Mouse (Mus musculus): ENCODE measurements around the gene Ttll7.

DNA sequence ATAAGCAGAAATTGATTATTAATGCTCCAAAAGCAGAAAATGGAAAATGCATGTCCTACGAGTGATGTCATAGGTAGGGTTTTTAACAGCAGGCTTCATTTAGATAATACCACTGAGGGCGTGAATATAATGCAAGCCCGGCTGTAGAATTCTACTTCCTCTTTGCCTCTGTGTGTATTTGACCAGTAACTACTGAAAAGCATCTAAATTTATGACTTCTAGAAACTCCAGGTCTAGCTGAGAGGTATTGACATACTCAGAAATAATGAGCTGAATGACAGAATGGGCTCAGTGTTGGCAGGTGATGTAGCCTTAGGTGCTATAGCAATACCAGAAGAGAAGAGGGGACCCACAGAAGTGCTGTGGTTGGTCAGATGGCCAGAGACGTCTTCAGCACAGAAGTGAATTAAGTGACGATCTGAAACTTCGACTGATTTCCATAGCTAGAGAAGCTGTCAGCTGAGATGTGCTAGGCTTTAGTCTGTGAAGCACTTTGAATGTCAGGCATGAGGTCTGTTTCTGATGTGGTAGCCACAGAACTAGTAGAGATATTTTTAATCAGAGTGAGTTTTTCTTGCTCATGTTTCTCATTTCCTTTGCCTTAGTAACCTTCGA, 2.4 kb downstream of the Ttll7 start:
- TF ChIP-seq CTCF (IDR thresholded peaks at IDR 0.05; ENCODE audit: low read depth) (no peak), EP300 (IDR thresholded peaks at IDR 0.05; ENCODE audit: low read depth) (no peak)
